Mouse (Mus musculus): ENCODE measurements around the gene Dpf1. TPM values are rescaled to one million over a fixed set of nuclear protein-coding genes. Genes with fewer than 3 reads are reported as not detected.

The Dpf1 gene
- polyA plus RNA-seq, 2 experiments from 2014 or later, result not detected

DNA sequence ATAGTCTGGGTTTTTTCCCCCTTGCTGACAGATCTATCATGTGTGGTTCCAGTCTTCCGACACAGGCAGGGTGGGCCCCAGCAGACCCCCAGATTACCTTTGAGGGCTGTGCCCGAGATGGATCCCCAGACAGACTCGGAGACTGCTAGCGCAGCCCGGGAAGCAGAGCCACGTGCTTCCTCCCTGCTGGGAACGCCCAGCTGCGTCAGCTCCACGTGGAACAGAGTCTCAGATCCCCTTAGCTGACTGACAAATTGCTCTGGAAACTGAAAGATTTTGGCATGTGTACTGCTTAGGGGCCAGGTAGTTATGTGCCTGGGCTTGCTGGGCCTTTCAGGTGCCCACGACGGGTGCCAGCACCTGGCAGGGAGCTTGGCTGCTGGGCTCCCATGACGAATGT, 38.0 kb downstream of the Dpf1 start:
- no peak for ATAC-seq

DNA sequence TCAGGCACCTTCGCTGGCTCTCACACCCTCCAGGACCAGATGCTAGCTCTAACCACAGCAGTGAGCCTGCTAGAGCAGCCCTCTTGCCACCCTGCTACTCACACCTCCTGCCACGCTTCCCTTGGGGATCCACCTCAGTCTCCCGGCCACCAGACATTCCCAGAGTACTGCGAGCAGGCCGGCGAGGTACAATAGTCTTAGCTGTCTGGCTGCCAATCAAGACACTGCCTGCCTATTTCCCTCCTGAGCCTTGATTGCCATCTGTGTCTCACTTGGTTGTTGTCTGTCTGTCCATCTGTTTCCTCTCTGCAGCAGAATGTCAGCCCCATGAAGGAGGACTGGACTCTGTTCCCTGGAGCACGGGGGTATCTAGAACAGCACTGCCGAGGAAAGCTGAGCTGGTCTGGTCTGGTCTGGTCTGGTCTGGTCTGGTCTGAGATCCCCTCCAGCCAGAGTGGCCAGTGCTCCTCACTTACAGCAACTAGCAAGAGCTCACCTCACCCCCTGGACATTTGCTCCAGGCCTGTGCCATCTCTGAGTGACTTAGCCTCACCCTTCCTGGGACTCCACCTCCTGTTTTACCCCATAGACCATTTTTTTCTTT, 38.8 kb downstream of the Dpf1 start:
- ATAC-seq, result no peak

DNA sequence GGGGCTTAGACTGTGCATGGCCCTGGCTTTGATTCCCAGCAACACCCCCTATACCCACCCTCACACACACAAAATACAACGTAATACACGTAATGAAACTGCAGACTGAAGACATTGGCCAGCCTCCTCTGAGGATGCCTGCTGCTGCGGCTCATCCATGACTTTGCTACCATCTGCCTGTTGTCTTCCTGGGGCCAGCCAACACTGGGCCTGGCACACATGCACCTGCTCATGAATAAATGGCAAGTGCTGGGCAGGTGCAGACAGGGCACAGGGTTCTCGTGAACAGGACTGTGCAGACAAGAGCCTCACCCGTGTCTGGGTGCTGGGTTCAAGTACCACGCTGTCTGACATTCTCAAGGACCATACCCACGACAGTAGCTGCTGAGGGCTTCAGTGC, 40.0 kb downstream of the Dpf1 start:
- no peak for ATAC-seq

DNA sequence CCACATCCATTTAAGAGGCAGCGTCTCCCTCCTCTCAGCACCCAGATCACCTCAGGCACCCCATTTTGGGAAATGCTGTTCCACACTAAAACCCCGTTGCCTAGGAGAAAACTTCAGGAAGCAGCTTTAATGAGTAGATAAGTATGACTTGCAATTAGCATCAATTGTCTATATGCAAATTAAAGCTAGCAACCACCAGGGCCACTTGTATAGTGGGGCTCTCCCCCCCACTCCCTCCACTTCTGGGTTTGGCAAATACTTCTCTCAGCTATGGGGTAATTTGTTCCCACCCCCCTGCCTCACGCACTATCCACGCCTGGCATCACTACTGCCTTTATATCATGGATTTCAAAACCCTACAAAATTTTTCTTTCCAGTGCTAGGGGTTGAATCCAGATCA, 41.8 kb downstream of the Dpf1 start:
- ATAC-seq, result no peak

DNA sequence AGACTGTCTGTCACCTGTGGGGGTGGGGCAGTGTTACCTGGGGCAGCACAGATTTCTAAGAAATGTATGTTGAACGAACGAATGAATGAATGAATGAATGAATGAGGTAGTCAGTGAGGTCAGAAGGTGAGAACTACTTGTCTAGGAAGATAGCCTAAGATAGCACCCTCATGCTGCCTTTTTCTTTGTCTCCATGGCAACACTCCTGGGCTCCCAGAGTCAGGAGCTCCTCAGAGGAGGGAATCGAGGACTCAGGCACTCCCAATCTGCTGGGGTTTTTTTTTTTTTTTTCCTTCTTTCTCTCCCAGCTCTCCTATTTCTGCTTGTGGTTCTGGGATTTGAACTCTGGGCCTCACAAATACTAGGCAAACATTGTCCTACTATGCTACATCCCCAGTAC, 42.5 kb downstream of the Dpf1 start:
- ATAC-seq, result no peak

DNA sequence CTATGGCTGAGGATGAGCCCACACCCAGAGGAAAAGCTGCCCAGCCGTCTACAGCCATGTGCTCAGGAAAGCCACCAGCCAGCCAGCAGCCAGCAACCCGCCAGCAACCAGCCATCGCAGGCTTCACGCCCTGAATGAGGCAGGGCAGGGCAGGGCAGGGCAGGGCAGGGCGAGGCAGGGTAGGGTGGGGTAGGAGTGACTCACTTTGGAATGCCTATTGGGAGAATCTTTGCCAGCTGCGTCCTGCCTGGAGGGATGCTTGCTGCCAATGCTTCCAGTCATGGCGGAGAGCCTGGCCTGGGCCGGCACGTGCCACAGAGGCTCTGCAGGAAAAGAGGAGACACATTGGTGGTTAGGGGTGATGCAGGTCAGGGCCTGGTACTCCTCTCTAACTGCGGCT, 46.7 kb downstream of the Dpf1 start:
- ATAC-seq, result no peak

DNA sequence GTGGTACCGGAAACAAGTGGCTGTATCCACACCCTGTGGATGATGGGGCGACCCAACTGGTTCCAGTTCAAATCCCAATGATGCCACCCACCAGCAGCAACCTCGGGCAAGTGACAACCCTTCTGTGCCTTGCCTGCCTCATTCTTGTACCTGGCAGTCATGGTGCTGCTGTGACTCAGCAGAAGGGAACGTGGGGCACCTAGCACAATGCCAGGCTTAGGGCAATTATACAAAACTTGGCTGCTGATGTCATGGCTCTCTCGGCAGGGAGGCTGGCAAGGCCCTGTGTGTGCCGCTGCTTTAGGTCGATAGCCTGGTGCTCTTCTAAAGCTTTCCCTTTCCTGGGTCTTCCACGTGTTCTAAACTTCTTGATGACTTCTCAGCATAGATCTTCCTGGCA, 48.5 kb downstream of the Dpf1 start:
- no peak for ATAC-seq

DNA sequence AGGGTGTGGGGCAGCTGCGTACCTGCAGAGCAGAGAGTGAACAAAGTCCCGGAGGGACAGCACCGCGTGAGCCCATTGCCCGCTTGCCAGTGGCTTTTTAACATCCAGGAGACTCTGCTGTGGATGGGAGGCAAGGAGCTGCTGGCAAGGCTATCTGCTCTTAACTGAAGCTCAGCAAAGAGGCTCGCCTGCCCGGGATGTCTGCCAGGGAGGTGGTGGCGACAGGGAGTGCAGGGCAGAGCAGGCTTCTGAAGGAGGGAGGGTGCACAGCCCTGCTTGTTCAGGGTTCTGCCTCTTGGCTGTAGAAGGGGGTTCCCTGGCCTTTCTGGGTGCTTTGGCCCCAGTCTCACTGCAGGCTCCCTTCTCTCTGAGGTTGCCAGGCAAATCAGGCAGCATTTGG, 50.4 kb downstream of the Dpf1 start:
- ATAC-seq, result no peak

DNA sequence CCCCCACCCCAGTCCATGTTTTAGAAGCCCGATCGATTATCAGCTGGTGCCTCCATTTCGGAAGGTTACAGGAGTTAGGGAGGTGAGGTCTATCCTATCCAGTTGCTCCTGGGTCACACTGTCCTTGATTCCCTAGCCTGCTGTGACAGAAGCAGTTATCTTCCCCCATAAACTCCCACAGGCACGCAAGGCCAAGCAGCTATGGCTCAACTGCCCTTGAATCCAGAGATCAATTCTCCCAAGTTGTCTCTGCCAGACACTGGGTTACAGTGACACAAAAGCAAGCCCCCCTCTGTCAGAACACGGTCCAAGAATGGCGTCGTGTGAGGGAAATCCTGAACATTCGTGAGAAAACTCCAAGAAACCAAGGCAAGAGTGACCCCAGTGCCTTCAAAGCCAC, 51.7 kb downstream of the Dpf1 start:
- ATAC-seq, result no peak

DNA sequence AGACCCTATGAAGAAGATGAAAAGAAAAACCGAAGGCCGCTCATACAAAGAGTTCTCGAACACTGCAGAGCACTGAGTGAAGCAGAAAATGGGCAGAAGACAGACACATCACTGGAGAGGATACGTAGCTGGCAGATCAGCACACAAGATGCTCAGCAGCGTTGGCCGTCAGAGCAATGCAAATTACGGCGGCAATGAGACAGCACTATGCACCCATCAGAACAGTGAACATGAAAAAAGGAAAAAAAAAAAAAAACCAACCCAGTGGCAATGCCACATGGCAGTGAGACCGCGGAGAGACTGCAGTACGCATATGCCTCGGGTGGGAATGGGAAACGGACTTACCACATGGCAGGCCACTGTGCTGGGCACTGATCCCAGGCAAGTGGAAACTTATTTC, 57.7 kb downstream of the Dpf1 start:
- no peak for ATAC-seq

DNA sequence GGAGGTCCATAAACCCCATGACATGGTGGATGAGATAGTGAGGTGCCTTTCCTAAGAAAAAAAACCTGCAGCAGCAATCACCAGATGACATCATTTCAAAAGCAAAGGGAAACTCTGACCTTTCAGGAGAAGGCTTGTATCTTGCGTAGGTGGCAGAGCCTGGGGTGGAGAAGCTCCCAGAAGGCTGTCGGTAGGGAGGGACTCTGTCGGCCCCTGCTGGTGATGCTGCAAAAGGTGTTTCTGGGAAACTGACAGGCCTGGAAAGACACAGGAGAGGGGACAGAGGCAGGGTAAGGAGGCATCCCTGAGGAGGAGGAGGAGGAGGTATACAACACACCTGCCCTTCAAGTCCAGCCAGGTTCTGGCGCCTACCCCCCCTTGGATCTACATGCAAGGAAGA, 60.3 kb downstream of the Dpf1 start:
- no peak for ATAC-seq

DNA sequence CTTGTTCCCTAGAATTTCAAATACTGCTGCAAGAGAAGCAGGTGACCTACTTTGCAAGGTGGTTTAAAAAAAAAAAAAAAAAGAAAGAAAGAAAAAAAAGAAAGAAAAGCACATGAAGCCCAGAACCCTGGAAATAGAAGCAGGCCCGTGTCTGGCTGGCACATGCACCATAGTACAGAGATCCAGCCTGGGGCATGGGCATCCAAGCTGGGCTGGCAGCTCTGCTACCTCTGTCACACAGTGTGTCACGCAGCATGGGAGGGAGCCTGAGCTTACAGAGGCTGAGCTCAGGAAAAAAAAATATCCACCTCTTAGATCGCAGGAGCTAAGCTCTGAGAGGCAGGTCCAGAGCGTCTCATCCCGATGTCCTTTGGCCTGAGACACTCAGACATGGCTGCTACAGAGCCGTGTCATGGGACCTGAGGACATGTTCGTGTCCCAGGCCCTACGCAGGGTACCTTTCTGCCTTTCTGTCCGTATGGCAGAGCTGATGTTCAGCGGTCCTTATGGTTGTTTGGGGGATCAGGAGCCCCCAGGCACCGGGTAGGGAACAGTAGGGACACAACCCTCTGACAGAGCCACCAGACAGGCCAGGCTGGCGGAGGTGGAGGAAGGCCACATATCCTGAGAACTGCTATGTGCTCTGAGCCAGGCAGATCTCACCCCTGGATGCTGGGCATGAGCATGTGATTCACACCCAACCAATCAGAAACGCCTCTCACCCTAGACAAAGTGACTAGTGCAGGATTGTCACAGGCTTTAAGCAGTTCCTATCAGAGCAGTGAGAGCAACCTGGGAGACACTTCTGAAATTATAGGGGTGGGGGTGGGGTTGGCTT, 63.6 kb downstream of the Dpf1 start:
- ATAC-seq, result no peak

Other genes starting within 250 kb of the Dpf1 start
- gene Ryr1, start 178.8 kb upstream of the Dpf1 start, polyA plus RNA-seq (2017; shearing (Covaris generic)), result under 1 TPM in 1 of 2 experiments, not detected in 1; 0.05 TPM
- gene Rasgrp4, start 169.1 kb upstream of the Dpf1 start, polyA plus RNA-seq (2017; shearing (Covaris generic)), result 1 to 10 TPM; 1.1 to 3.2 TPM
- gene Fam98c, start 147.7 kb upstream of the Dpf1 start, polyA plus RNA-seq (2017; shearing (Covaris generic)), result 1 to 10 TPM; 8.3 to 9.4 TPM
- gene Ggn, start 133.7 kb upstream of the Dpf1 start, polyA plus RNA-seq (2017; shearing (Covaris generic)), result not detected
- gene Spred3, start 133.5 kb upstream of the Dpf1 start, polyA plus RNA-seq (2017; shearing (Covaris generic)), result under 1 TPM in 1 of 2 experiments, not detected in 1; 0.42 TPM
- 100 to 1,000 TPM; 163 to 175 TPM for gene Psmd8, start 123.2 kb upstream of the Dpf1 start, polyA plus RNA-seq (2017; shearing (Covaris generic))
- gene Catsperg1, start 89.9 kb upstream of the Dpf1 start, polyA plus RNA-seq (2017; shearing (Covaris generic)), result under 1 TPM; 0.44 to 0.56 TPM
- gene Kcnk6, start 71.4 kb upstream of the Dpf1 start, polyA plus RNA-seq (2017; shearing (Covaris generic)), result 1 to 10 TPM; 2.5 to 5.3 TPM
- 10 to 100 TPM; 58.4 to 71.7 TPM for gene Yif1b, start 65.6 kb upstream of the Dpf1 start, polyA plus RNA-seq (2017; shearing (Covaris generic))
- 1 to 10 TPM; 1.0 to 1.6 TPM for gene 2200002D01Rik, start 55.5 kb upstream of the Dpf1 start, polyA plus RNA-seq (2017; shearing (Covaris generic))
- gene Spint2, start 22.0 kb upstream of the Dpf1 start, polyA plus RNA-seq (2017; shearing (Covaris generic)), result 10 to 100 TPM; 71.7 to 73.2 TPM
- gene Ppp1r14a, start 14.6 kb upstream of the Dpf1 start, polyA plus RNA-seq (2017; shearing (Covaris generic)), result not detected
- 1 to 10 TPM; 4.3 to 5.6 TPM for gene Sipa1l3, start 214.7 kb downstream of the Dpf1 start, polyA plus RNA-seq (2017; shearing (Covaris generic))

Data from CD4-positive, CD25-positive, alpha-beta regulatory T cell, adult 4 months (primary cell).